Mouse (Mus musculus): ENCODE results near the gene Arhgap29.

Arhgap29 gene

DNA sequence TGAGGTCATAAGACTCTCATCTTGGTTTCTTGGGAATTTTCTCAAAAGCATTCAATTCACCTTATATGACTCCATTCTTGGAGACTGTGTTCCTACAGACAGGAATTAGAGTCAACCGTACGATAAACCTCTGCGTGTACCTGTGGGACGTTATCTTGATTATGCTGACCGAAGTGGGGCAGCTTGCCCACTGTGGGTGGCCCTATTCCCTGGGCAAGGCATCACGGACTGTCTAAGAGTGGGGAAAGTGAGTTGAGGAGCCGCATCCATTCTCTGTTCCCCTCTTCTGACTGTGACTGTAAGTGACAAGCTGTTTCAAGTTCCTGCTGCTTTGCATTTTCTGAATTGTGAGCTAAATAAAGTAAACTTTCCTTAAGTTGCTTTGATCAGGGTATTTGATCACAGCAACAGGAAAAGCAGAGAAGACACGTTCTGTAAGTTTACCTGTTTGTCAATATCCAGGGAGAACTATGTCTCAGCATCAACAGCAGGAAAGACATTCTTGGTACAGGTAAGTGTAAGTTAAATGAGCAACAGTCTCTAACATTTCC is at the start of gene Arhgap29:
Arhgap29 (plus strand) TSS at position 501 of the 551 bp plus-strand sequence.
- DNase-seq: no peak

DNA sequence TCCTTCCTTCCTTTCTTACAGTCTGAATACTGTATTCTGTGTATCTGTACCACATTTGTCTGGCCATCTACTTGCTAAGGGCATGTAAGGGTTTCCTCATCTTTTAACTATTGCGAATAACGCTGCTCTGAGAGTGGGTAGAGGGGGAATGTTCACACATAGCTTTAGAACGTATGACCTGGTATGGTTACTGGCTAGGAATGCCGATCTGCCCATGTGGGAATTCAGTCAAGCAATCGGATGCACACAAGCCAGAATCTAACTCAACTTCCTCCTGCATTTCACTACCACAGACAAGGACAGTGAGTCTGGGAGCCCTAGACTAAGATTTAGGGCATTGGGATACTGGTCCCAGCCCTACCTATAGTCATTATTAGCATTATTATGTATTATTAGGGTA is 49.6 kb upstream of the Arhgap29 start:
- DNase-seq: no peak

DNA sequence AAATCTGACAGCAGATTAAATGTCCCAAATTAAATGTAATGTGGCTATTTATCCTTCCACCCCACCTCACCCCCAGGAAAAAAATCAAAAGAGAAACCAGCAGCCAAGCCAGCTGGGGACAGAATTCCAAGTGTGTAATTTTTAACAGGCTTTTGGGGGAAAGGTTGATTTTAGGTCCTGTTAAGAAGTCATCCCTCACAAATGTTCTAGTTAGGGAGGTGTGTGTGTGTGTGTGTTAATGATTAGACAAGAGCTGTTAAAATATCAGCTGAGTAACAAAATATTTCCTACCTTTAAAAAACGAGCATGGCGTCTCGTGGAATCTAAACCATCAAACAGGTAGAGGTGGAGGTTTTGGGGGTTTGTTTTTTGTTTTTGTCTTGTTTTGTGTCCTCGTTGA is 49.1 kb upstream of the Arhgap29 start:
- DNase-seq: peak; percentile 45

DNA sequence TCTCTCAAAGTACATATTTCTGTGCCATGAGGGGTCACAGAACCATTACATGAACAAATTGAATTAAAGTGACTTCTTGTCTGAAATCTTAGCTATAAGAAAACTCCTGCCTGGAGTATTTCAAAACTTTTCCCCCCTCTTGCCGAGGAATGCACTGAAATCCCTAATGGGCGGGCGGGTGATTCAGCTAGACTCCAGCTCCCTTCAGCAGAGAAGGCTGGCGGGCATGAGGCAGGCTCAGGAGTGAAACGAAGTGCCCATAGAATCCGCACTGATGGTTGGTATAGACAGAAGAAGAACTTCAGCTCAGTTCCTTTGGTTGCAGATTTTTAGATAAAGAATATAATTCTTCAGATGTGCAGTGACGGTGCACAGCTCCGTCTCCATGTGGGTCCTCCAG is 48.6 kb upstream of the Arhgap29 start:
- DNase-seq: peak; percentile 15

DNA sequence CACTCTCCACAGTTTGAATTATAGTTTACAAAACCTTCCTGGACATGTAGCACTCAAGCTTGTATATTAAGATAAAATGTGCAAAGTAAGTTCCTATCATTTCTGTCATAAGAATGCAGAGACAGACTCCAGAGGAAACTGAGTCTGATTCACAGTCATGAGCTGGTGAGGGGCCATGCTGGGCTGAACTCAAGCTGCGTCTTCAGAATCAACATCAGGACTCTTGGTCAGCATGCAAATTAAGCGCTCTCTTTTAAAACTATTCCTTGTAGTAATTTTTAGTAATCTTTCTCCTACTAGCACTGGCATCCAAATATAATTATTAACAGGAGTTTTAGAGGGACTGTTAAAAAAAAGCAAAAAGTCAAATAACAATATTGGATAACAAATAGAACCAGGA is 47.9 kb upstream of the Arhgap29 start:
- DNase-seq: no peak

DNA sequence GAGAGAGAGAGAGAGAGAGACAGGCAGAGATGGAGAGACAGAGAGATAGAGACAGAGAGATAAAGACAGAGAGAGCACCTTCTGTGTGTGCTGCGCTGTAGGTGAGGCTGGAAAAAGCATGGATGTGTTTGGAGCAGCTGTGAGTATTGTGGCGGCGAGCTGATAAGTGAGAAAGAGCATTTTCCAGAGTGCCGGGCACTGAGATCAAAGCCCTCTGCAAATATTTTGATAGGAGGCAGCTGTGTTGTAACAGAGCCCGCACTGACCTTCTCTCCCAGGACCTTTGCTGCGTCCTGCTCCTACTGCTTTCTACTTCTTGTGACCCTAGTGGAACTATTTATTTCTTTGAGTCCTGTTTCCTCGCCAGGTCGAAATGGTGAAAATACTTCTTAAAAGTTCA is 45.7 kb upstream of the Arhgap29 start:
- DNase-seq: no peak

DNA sequence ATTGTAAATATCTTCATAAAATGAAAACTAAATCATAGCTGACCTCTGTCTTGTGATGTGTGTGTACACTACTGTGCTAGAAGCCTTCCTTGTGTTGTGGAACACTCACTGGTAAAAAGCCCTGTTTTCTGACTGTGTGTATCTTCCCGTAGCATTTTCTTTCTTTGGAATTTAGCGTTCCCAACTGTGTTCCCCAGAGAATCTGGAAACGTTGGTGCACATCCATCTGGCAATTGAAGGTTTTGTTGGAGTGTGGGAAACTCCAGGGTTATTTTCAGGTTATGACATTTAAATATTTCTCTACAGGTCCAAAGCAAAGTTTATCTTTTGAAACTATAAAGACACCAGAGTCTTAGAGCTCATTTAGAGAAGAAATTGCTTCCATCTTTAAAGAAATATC is 43.2 kb upstream of the Arhgap29 start:
- DNase-seq: no peak

DNA sequence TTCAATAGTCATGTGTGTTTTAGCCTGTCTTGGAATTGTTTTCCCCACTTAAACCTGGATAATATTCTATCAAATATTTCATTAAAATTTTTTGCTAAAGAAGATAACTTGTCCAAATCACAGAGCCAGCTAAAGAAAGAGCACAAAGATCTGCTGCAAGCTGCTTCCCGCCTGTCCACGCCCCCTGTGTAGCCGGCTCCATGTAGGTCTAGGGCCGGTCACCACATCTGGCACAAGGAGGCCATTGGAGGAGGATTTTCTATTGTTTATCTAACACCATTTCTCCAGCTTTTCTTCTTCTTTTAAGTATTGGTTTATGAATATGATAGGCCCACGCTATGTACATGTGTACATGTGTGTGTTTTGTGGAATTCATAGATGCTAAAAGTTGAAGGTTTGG is 38.9 kb upstream of the Arhgap29 start:
- DNase-seq: no peak

DNA sequence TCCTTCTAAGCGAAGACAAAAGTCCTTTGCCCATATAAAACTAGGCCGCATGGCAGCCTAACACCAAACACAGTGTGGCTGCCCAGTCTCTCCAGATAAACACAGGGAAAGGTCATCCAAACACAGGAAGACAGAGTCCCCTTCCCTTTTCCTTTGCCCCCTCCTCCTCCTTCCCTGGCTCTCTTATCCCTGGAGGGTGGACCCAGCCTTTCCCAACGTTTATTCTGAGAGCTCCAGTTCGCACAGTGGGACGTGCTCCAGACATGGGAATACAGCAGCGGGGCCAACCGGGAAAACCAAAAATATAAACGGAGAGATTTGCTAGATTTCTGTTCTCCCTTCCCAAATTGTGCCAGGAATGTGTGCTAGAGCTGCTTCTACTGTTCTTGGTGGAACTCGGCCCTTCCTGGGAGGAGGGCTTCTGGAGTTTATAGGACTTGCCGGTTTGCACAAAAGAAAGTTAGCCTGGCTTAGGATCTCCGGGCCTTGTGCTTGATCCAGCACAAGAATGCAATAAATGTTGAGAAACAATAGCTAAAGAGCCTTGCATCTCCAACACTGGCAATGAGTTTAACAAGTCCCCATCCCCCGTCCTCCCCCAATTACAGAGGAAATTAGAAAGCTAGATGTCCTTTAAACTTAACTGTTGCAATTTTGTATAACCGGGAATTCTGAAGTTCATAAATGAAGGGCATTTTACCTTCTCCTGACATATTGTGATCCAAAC is 37.7 kb upstream of the Arhgap29 start:
- peak; percentile 50 for DNase-seq

DNA sequence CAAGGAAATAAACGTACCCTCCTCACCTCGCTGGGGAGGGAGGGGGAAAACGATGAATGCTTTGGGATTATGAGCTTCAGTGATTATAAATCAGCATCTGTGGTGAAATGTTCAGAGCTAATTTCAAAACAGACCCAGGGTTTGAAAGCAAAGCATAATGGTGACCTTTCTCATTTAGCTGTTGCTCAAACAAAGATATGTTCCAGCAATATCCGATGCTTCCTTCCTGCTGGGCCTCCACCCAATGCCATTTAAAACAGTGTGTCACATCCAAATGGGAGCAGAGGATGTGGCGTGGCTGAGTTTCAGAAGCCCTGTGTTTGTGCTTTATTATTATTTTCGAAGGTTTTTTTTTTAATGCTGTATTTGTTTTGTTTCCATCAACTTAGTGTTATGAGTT is 37.1 kb upstream of the Arhgap29 start:
- peak; percentile 65 for DNase-seq

DNA sequence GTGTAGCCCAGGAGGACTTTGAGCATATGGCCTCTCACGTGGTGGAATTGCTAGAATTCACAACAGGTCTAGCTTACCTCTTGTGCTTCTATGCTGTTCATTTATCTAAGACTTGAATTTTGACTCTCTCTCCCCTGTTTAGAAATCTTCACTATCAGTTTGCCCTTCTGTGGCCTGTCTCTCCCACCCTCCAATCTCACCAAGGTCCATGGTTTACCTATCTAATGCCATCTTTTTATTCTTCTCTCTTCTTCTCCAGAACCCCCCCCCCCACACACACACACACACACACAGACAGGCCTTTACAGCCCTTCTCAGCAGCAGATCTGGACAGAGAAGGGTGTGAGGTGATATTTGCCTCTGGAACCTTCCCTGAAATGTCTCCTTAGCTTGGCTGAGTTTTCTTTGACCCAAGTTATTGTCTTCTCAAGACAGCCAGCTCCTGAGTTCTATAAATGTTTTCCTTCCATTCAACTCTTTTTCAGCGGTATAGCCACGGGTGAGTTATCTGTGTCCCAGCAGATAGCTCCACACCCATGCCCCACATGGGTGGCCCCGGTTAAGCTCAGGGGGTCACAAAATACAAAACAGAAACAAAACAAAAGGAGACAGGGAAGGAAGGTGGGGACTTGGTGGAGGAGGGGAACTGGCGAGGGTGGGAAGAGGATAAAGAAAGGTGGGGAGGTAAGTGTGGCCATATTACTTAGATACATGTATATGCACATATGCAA is 35.4 kb upstream of the Arhgap29 start:
- no peak for DNase-seq

DNA sequence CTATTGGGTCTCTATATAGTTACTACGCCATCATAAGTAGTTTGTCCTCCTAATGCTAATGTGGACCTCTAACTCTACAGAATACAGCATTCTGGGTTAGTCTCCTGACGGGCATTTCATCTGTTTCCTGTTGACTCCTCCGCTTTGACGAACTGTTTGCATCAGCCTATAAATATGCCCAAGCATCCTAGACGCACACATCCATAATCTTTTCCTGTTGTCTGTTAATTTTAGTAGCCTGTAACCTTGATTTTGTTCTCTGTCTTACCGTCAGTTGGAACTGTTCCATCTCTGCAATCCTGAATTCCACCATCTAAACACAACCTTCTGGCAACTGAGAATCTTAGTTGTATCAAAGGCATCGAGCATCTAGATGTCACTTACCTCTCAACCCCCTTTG is 34.7 kb upstream of the Arhgap29 start:
- DNase-seq: no peak

DNA sequence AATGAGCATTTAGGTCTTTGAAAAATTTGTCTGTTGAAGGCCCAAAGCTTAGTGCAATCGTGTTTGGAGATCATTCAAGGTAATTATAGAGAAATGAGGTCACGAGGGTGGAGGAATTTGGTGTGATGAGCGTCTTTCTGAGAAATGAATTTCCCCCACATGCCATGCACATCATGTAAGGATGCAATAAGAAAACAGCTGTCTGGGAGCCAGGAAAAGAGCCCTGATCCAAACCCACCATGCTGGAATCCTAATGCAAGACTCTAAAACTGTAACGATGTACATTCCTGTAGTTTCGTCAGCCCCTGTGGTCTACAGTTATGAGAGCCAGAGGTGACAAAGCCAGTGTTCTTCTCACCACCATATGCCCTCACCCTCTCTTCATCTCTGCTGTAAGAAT is 32.4 kb upstream of the Arhgap29 start:
- DNase-seq: no peak

DNA sequence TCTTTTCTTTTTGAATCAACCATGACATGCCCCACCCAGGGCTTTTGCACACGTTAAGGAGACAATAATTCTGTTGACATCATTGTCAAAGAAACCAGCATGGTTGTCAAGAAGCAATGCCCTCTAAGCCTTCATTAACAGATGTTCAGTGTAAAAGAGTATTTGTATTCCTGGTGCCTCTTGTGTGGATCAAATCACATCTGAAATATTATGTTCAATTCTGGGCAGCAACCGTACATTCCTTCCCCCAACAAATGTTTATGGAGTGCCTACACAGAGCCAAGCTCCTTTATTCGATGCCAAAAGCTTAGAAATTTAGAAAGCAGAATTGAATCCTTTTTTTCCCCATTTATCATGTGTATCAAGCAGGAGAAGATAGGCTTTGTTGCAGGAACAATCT is 31.6 kb upstream of the Arhgap29 start:
- DNase-seq: no peak

DNA sequence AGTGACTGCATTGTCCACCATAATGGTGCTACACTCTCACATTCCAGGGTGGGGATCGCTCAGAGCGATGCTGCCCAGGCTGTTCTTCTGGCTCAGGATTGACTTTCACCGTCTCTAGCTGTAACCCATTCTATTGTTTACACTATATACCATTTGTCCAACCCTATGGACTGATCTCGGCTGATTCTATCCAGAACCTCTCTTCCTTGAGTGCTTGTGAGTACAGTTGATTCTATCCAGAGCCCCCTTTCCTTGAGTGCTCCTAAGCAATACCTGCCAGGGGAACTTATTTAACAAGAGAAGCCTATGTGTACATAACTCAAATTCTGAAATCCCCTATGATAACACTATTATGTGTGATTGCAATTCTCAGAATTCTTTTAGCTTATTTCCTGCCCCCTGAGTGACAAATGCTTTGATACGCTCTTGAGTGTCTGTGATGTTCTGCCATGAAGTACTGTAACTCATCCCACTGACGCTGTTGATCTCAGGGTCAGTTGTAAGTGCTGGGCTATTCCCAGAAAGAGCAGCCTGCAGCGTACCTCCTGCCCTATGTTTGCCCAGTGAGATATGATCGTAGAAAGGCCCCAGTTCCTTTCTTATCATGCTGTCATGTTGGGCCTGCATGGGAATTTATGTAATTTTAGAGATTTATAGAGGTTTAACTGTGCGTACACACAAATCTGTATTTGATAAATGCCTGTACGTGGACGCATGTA is 27.4 kb upstream of the Arhgap29 start:
- DNase-seq: no peak

DNA sequence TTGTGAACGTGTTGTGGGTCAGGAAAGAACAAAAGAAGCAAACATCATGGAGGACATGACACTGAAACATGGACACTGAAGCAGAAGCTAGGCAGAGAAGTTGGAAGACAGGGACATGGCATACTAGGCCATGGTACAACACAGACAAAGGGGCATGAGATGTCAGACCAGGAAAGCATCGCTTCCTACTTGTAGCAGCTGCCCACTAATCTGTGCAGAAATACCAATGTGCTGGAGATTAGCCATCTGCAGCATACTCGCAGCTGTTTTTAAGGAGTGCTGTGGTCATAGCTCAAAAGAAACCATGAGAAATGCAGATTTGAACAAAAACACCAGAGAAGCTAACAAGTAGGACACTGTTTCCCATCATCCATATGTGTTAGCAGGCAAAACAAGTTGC is 24.7 kb upstream of the Arhgap29 start:
- no peak for DNase-seq

DNA sequence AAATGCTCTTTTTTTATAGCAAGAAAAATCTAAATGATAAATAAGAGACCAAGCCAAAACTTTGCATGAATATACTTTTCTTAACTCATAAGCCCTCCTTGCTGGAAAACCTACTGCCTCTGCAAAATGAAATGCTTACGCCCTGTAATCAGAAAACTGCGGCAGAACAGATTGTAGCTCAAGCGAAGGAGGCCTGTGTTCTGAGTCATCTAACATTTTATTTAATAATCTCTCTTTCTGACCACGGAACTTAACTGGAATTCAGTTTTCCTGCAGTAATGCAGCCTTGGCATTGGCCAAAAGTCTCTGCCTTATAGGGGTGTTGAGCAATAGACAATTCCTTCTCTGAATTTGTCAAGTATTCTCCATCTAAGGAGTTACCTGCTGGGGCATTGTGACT is 19.5 kb upstream of the Arhgap29 start:
- no peak for DNase-seq

DNA sequence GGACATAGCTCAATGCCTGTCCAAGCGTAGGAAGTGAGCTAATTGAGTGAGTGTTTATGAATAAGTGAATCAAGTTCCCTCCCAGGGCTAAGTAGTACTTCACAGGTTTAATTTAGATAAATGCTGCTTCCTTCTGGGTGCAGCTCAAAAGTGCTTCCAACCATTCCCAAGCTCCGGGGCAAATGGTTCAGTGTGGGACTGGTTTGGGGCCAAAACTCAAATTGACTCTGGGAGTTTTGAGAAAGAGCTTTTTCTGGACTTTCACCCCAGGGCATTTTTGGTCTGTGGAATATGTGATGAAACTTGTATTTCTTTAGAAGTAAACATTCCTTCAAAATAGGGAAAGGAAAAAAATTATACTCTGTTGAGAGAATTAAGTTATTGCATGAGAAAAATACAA is 16.1 kb upstream of the Arhgap29 start:
- no peak for DNase-seq

DNA sequence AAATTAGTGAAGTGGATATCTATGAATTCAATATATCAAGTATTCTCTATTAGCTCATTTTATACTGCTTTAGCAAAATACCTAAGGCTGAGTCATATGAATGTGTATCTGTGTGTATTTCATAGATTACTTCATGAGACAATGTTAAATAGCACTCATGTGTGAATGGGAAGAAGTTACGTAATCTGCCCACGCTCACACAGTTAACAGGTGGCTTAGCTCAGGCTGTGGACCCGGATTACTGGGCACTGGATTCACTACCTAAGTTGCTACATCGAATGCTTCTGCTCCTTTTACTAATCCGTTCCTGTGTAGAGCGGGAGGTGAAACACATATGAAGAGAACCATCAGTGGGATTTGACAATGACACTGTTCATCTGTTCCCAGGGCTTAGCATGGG is 15.3 kb upstream of the Arhgap29 start:
- no peak for DNase-seq

DNA sequence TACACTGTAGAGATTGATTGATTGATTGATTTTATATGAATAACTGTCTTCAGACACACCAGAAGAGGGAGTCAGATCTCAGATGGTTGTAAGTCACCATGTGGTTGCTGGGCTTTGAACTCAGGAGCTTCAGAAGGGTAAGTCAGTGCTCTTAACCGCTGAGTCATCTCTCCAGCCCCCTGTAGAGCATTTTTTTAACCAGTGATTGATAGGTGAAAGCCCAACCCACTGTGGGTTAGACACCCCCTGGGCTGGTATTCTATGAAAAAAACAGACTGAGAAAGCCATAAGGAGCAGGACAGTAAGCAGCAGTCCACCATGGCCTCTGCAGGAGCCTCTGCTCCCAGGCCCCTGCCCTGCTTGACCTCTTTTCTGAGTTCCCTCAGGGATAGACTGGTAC is 12.7 kb upstream of the Arhgap29 start:
- DNase-seq: no peak

DNA sequence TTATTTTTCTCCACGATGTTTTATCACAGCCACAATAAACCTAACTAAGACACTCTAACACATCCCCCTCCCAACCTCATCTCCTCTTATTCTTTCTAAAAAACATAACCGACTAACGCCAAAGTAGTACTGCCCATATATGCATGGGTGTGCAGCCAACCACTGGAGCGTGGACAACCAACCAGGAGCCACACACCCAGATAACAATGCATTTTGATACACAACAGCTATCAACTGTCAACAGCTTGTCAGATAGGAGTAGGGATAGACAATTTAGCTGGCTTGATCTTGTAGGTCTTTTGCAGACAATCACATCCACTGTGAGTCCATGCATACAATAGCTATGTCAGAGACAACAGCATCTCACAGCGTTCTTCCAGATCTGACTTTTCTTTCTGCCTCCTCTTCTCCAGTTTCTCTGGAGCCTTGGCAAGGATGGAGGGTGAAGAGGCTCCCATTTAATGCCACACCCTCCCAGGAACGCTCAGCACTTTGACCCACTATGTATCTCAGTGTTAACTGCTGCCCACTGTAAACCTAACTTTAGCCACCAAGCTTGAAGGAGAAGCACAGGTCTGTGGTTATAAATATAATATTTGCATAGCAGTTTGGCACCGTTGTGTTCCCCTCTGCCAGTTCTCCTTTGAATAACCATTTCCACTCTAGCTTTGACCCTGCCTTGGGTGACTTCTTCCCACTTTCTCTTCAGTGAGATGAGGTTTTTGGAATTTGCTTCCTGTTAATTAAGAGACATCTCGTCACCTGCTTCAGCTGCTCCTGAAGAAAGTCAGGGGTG is 12.0 kb upstream of the Arhgap29 start:
- DNase-seq: no peak

DNA sequence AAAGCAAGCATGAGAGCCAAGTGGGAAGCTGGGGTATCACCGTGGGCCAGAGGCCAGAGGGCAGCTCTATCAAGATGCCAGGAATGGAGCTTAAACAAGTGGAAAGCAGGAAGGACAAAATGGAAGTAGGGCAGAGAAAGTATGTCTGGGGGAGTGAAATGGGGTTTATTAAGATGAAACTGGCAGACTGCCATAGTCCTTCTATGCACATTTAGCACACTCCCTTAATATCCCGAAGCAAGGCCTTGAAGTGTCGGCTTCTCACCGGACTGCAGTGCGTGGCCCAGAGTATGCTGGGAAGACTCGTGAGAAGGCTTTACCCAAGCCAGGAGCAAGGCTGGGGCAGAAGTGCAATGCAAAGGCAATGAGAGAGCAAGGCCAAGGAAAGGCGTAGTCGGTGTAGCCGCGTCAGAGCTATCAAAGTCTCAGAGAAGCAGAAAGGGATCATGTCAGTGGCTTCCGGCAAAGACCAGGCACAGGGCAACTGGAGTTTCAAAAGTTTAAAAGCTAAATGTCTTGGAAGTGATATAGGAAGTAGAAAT is 11.1 kb upstream of the Arhgap29 start:
- no peak for DNase-seq

DNA sequence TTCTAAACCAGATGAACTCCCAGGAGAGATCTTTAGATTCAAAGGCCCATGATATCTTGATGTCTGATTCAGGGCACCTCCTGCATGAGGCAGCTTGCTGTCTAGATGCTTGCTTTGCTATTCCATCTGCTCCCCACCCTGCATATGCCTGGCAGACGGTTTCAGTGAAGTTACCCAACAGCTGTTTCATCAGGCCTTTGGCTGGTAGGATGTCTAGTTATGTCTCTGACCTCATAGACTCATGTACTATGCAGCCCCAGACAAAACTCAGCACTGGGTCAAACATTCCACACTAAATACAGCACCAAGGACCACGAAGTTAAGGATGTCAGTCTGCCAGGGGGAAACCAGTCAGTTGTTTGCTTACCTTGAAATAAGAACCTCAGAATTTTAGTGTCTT is 6.4 kb upstream of the Arhgap29 start:
- no peak for DNase-seq

Measured in kidney, adult 11 months (tissue).